Mouse (Mus musculus) testis, adult 2 months (tissue): ENCODE data around the gene Lrrc3c. TPM values are rescaled to one million over a fixed set of nuclear protein-coding genes. Genes with fewer than 3 reads are reported as not detected.
A peak's percentile ranks its signal among the peaks of the same experiment; 100 is the strongest.

Experiments
- H3K27ac ChIP-seq: fragments of 200-500 bp; 2 replicates; pipeline ENCODE4 v1.5.1; 2012; ENCODE audit warnings: low read depth, low read length; ENCODE audit not compliant: control insufficient read depth, insufficient read depth
- H3K27me3 ChIP-seq: fragments of 200-500 bp; 2 replicates; pipeline ENCODE4 v1.6.1; 2012; ENCODE audit warnings: mild to moderate bottlenecking, low read length, moderate library complexity; ENCODE audit not compliant: control insufficient read depth, insufficient read depth
- H3K36me3 ChIP-seq: fragments of 200-500 bp; 2 replicates; pipeline ENCODE4 v1.6.1; 2012; ENCODE audit warnings: mild to moderate bottlenecking, low read length; ENCODE audit not compliant: control insufficient read depth, insufficient read depth
- H3K4me1 ChIP-seq: fragments of 200-500 bp; 2 replicates; pipeline ENCODE4 v1.6.1; 2012; ENCODE audit warnings: low read length; ENCODE audit not compliant: control insufficient read depth, insufficient read depth
- H3K4me3 ChIP-seq: fragments of 200-500 bp; 2 replicates; pipeline ENCODE4 v1.5.1; 2012; ENCODE audit warnings: low read depth, mild to moderate bottlenecking, low read length, moderate library complexity, mixed read lengths; ENCODE audit not compliant: control insufficient read depth
- CTCF ChIP-seq: fragments of 200-500 bp; IDR thresholded peaks from 2 replicates; pipeline ENCODE4 v1.5.1; 2012; ENCODE audit warnings: low read depth, mild to moderate bottlenecking, inconsistent platforms, low read length, moderate library complexity; ENCODE audit not compliant: control insufficient read depth, insufficient read depth, insufficient replicate concordance
- POLR2A ChIP-seq: fragments of 200-500 bp; IDR thresholded peaks from 2 replicates; pipeline ENCODE4 v1.6.1; 2012; ENCODE audit warnings: low read depth, mild to moderate bottlenecking, inconsistent platforms, low read length, moderate library complexity; ENCODE audit not compliant: control insufficient read depth
- polyA plus RNA-seq: library from polyadenylated mRNA; depleted of rRNA; stranded (reverse); fragments of >200 nt; gene quantifications from 2 replicates; pipeline ENCODE4 v1.2.3, GENCODE M21; 2012

The Lrrc3c gene
- polyA plus RNA-seq, 1 experiment = not detected

GRCm38 (mm10) chr11:98582030-98582388 is 16.1 kb upstream of the Lrrc3c start:
- Histone ChIP-seq H3K27ac (no peak overlapping the region), H3K4me3 (no peak overlapping the region), H3K36me3 (no peaks in the 10 kb centered on the region), H3K27me3 (no peaks in the 10 kb centered on the region), H3K4me1 (no peaks in the 10 kb centered on the region; the same call in 1 of the 2 replicates)
- no peak for TF ChIP-seq POLR2A
- TF ChIP-seq CTCF = no peak

- H3K4me1 ChIP-seq = no peaks in the 10 kb centered on the region; the same call in none of the 2 replicates
- H3K4me3 ChIP-seq = no peak overlapping the region
- TF ChIP-seq POLR2A (no peak), CTCF (no peak)
- H3K36me3 ChIP-seq = no peaks in the 10 kb centered on the region
- no peaks in the 10 kb centered on the region for H3K27me3 ChIP-seq
- H3K27ac ChIP-seq = no peak overlapping the region
Observed at GRCm38 (mm10) chr11:98582551-98583264, 15.4 kb upstream of the Lrrc3c start.

GRCm38 (mm10) chr11:98583265-98583552 is 14.9 kb upstream of the Lrrc3c start:
- Histone ChIP-seq H3K27me3 (no peaks in the 10 kb centered on the region), H3K4me1 (peaks cover 2% of the 10 kb centered on the region), H3K27ac (no peak overlapping the region), H3K36me3 (no peaks in the 10 kb centered on the region), H3K4me3 (no peak overlapping the region)
- TF ChIP-seq POLR2A (no peak), CTCF (no peak)

GRCm38 (mm10) chr11:98583571-98583970 is 14.5 kb upstream of the Lrrc3c start:
- peaks cover 5% of the 10 kb centered on the region for H3K4me1 ChIP-seq
- no peak overlapping the region for H3K27ac ChIP-seq
- H3K4me3 ChIP-seq = no peak overlapping the region
- no peaks in the 10 kb centered on the region for H3K36me3 ChIP-seq
- no peaks in the 10 kb centered on the region for H3K27me3 ChIP-seq
- TF ChIP-seq POLR2A (no peak), CTCF (no peak)

GRCm38 (mm10) chr11:98584146-98584545 is 13.9 kb upstream of the Lrrc3c start:
- TF ChIP-seq POLR2A = no peak
- no peak for TF ChIP-seq CTCF
- Histone ChIP-seq H3K27ac (no peak overlapping the region), H3K27me3 (no peaks in the 10 kb centered on the region), H3K36me3 (no peaks in the 10 kb centered on the region), H3K4me3 (no peak overlapping the region), H3K4me1 (peaks cover 5% of the 10 kb centered on the region)

- TF ChIP-seq POLR2A (no peak), CTCF (no peak)
- peak overlapping the region; percentile 88 for H3K4me3 ChIP-seq
- no peak overlapping the region for H3K27ac ChIP-seq
- no peaks in the 10 kb centered on the region for H3K36me3 ChIP-seq
- peaks cover 5% of the 10 kb centered on the region for H3K4me1 ChIP-seq
- no peaks in the 10 kb centered on the region for H3K27me3 ChIP-seq
Observed at GRCm38 (mm10) chr11:98584629-98585177, 13.4 kb upstream of the Lrrc3c start.

- Histone ChIP-seq H3K4me1 (peaks cover 5% of the 10 kb centered on the region), H3K4me3 (peak overlapping the region; percentile 88), H3K36me3 (no peaks in the 10 kb centered on the region), H3K27me3 (no peaks in the 10 kb centered on the region), H3K27ac (peak overlapping the region; percentile 37)
- TF ChIP-seq CTCF (no peak), POLR2A (no peak)
Observed at GRCm38 (mm10) chr11:98586087-98586891, 11.8 kb upstream of the Lrrc3c start.
